Mouse (Mus musculus) small intestine, adult 2 months (tissue): Measurements from ENCODE around the gene A130010J15Rik.

Source experiments
- CTCF ChIP-seq: fragments of 200-500 bp; IDR thresholded peaks from 2 replicates; pipeline ENCODE4 v1.5.1; 2012; ENCODE audit warnings: low read depth, mild to moderate bottlenecking, control low read depth, inconsistent platforms, low read length, moderate library complexity, mixed read lengths; ENCODE audit not compliant: insufficient replicate concordance, insufficient read length; ENCODE audit errors: extremely low read depth
- POLR2A ChIP-seq: fragments of 200-500 bp; IDR thresholded peaks from 2 replicates; pipeline ENCODE4 v1.6.1; 2012; ENCODE audit warnings: low read depth, mild to moderate bottlenecking, control low read depth, inconsistent platforms, low read length, moderate library complexity

- TF ChIP-seq CTCF, result no peak
- TF ChIP-seq POLR2A, result no peak
Measured at GRCm38 (mm10) chr1:193123290-193123689, 44.6 kb upstream of the A130010J15Rik start.
